Mouse (Mus musculus): ENCODE results near the gene Abca8b. TPM values are rescaled to one million over a fixed set of nuclear protein-coding genes. Genes with fewer than 3 reads are reported as not detected.

The Abca8b gene
- polyA plus RNA-seq, 1 experiment from 2014 or later: 1.9 TPM

DNA sequence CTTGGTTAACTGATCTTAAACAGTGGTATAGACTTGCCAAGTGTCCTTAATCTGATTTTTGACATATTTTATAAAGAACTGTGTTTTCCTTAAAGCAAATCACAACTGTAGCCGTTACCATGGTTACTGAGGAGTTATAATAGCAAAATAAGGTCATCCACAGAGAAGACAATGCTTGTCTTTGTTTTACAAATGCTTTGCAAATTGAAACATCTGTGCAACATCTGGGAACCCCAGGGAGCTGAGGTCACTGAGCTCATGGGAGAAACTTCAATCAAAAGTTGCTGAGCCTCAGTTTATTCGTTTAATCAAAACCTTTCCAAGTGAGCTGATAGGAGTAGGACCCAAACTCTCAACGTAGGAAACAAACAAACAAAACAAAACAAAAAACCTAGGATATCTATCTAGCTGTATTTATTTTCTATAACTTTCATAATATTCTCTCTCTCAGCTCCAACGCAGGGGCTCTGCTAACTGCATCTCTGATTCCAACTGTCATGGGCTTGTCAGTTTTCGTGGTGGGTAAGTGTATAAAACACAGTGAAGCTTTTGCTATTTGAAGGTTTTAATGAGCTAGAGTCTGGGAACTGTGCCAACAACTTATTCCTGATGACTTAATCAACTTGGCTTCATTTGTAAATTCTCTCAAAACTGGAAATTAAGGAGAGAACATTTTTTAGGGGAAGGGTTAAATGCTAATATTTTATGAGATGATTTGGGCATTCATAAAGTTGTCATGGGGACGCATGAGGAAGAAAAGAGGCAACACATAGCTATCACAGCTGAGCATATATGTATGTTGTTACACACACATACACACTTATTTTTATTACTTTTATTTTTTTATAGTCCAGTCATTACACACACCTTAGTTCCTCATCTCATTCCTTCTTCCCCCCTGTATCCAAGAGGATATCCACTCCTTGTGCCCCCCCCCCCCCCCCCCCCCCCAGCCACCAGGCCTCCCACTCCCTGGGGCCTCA is 92.7 kb downstream of the Abca8b start:
- 45% methylated on average over 6 of the region's 6 CpGs for WGBS
- H3K27me3 ChIP-seq (ENCODE audit: control insufficient read depth, insufficient read depth, low read length): no peaks in the 10 kb centered on the region
- no peaks in the 10 kb centered on the region for H3K36me3 ChIP-seq (ENCODE audit: control insufficient read depth, insufficient read depth, low read length)
- no peaks in the 10 kb centered on the region for H3K4me1 ChIP-seq (ENCODE audit: control insufficient read depth, insufficient read depth, low read length)
- ATAC-seq (ENCODE audit: low read depth): no peak
- H3K4me3 ChIP-seq (ENCODE audit: low read depth, low read length): no peak overlapping the region
- H3K9me3 ChIP-seq (ENCODE audit: control insufficient read depth, low read length): no peaks in the 10 kb centered on the region
- no peak overlapping the region for H3K9ac ChIP-seq (replicated peaks; ENCODE audit: low read depth, low read length)
- no peak overlapping the region for H3K27ac ChIP-seq (ENCODE audit: low read depth, low read length)
- H3K4me2 ChIP-seq (ENCODE audit: low read depth, low read length): no peak overlapping the region

DNA sequence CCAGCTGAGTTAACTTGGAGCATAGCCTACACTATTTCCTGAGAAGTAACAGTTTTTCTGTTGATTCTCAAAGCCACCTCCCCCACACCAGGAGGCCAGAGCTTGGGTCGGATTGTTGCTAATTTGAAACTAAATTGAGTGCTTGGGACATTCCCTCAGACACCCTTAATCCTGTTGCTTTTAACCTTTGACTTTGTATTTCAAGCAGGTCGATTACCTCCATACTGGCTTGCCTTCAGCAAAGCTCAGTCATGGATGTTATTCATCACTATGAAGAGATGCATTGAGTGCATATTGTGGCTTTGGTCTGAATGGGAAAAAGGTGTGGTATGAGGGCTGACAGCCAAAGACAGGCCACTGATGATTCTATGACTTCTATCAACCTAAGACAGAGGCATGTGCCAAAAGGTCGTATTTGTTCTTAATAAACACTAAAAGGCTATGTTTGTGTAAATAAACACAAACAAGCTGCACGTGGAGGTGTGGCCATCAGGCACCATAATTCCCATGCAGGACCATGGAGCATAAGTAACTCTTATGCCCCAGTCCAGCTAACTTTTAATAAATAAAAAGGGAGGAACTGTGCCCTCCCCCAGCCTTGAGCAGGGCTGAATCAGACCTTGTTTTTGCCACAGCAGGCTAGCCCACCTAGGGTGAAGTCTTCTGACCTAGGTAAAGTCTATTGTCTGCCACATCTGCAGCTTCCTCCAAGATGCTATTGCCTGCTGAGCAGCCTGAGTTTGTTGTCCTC is 95.0 kb downstream of the Abca8b start:
- H3K4me2 ChIP-seq (ENCODE audit: low read depth, low read length): no peak overlapping the region
- H3K36me3 ChIP-seq (ENCODE audit: control insufficient read depth, insufficient read depth, low read length): no peaks in the 10 kb centered on the region
- H3K9ac ChIP-seq (replicated peaks; ENCODE audit: low read depth, low read length): no peak overlapping the region
- no peak overlapping the region for H3K4me3 ChIP-seq (ENCODE audit: low read depth, low read length)
- H3K27ac ChIP-seq (ENCODE audit: low read depth, low read length): no peak overlapping the region
- H3K4me1 ChIP-seq (ENCODE audit: control insufficient read depth, insufficient read depth, low read length): no peaks in the 10 kb centered on the region
- no peak for ATAC-seq (ENCODE audit: low read depth)
- H3K27me3 ChIP-seq (ENCODE audit: control insufficient read depth, insufficient read depth, low read length): no peaks in the 10 kb centered on the region
- no peaks in the 10 kb centered on the region for H3K9me3 ChIP-seq (ENCODE audit: control insufficient read depth, low read length)
- WGBS: 52% methylated on average over 4 of the region's 4 CpGs

DNA sequence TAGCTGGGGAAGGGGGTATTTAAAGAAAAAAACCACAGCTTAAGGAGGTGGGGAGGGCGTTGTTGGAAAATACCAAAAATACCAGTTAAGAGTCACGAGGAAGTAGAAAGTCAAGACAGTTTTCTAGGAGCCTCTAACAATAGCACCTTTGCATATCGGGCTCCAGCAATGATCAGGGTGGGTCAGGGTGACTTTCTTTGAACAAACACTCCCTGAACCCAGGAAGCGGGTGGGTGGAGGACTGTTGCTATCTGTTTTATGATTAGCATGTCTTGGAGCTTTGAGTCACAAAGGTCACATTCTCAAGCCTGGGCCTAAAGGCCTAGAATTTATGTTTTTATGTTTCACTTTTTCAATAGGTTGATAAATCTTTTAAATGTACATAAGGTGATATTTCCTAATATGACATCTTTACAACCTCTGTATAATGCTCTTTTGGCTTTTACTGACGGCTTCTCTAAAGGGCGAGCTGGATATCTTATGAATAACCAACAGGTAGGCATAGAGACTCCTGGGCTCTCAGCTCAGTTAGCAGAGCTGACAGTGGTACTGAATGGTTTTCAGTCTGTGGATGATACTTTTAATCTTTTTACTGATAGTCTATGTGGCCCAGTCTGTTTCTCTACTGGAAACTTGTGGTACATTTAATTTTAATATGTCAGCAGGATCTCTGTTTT is 96.7 kb downstream of the Abca8b start:
- no peak overlapping the region for H3K4me3 ChIP-seq (ENCODE audit: low read depth, low read length)
- WGBS: 85% methylated on average over 6 of the region's 6 CpGs
- no peak overlapping the region for H3K27ac ChIP-seq (ENCODE audit: low read depth, low read length)
- no peak overlapping the region for H3K9ac ChIP-seq (replicated peaks; ENCODE audit: low read depth, low read length)
- ATAC-seq (ENCODE audit: low read depth): no peak
- H3K4me2 ChIP-seq (ENCODE audit: low read depth, low read length): no peak overlapping the region
- H3K36me3 ChIP-seq (ENCODE audit: control insufficient read depth, insufficient read depth, low read length): no peaks in the 10 kb centered on the region
- H3K9me3 ChIP-seq (ENCODE audit: control insufficient read depth, low read length): no peaks in the 10 kb centered on the region
- no peaks in the 10 kb centered on the region for H3K27me3 ChIP-seq (ENCODE audit: control insufficient read depth, insufficient read depth, low read length)
- no peaks in the 10 kb centered on the region for H3K4me1 ChIP-seq (ENCODE audit: control insufficient read depth, insufficient read depth, low read length)

DNA sequence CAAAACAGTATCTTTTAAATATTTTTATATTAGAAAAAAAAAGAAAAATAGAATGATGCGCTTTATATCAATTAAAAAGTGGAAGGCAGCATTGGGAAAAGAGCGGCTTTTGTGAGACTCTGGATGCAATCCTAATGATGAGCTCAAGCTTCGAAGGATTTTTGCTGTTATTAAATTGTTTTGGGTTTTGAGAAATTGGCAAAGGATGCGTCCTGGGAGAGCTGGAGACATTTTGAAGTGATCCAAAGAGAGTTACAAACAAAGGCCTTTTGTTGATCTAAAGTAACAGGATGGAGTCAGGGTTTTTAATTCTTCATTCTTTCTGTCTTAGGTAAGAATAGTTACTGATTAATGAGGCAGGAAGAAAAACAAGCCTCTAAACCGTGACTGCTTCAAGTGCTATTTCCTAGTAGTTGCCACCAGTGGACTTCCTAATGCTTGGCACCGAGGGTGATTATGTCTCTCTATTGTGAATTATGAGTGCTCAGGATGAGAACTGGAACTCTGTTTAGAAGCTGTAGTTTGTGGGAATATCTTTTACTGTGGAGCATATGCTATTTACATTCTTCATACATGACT is 99.6 kb downstream of the Abca8b start:
- no peak for ATAC-seq (ENCODE audit: low read depth)
- Histone ChIP-seq H3K4me3 (ENCODE audit: low read depth, low read length) (no peak overlapping the region), H3K9ac (replicated peaks; ENCODE audit: low read depth, low read length) (no peak overlapping the region), H3K9me3 (ENCODE audit: control insufficient read depth, low read length) (no peaks in the 10 kb centered on the region), H3K4me2 (ENCODE audit: low read depth, low read length) (no peak overlapping the region), H3K36me3 (ENCODE audit: control insufficient read depth, insufficient read depth, low read length) (no peaks in the 10 kb centered on the region), H3K27ac (ENCODE audit: low read depth, low read length) (no peak overlapping the region), H3K27me3 (ENCODE audit: control insufficient read depth, insufficient read depth, low read length) (no peaks in the 10 kb centered on the region), H3K4me1 (ENCODE audit: control insufficient read depth, insufficient read depth, low read length) (no peaks in the 10 kb centered on the region)
- 57% methylated on average over 6 of the region's 6 CpGs for WGBS

DNA sequence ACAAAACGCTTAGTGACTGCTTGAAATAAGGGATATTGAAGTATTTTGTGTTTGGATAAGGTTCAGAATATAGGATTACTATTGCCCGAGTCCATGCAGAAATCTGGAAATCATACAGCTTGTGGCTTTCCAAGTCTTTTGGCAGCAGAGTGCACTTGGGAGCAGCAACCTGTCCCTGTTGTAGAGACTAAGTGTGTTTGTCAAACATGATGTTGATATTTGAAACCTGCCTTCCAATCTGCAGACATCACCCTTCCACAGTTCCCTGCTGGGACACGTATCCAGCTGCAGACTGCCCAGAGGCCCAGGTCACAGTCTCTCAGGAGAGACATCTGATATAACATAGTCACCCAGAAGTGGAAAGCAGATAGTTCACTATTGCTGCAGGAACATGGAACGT is 100.1 kb downstream of the Abca8b start:
- Histone ChIP-seq H3K4me2 (ENCODE audit: low read depth, low read length) (no peak overlapping the region), H3K27ac (ENCODE audit: low read depth, low read length) (no peak overlapping the region), H3K4me3 (ENCODE audit: low read depth, low read length) (no peak overlapping the region), H3K4me1 (ENCODE audit: control insufficient read depth, insufficient read depth, low read length) (no peaks in the 10 kb centered on the region), H3K9ac (replicated peaks; ENCODE audit: low read depth, low read length) (no peak overlapping the region), H3K9me3 (ENCODE audit: control insufficient read depth, low read length) (no peaks in the 10 kb centered on the region), H3K36me3 (ENCODE audit: control insufficient read depth, insufficient read depth, low read length) (no peaks in the 10 kb centered on the region), H3K27me3 (ENCODE audit: control insufficient read depth, insufficient read depth, low read length) (no peaks in the 10 kb centered on the region)
- no peak for ATAC-seq (ENCODE audit: low read depth)
- WGBS: 82% methylated on average over 4 of the region's 4 CpGs

DNA sequence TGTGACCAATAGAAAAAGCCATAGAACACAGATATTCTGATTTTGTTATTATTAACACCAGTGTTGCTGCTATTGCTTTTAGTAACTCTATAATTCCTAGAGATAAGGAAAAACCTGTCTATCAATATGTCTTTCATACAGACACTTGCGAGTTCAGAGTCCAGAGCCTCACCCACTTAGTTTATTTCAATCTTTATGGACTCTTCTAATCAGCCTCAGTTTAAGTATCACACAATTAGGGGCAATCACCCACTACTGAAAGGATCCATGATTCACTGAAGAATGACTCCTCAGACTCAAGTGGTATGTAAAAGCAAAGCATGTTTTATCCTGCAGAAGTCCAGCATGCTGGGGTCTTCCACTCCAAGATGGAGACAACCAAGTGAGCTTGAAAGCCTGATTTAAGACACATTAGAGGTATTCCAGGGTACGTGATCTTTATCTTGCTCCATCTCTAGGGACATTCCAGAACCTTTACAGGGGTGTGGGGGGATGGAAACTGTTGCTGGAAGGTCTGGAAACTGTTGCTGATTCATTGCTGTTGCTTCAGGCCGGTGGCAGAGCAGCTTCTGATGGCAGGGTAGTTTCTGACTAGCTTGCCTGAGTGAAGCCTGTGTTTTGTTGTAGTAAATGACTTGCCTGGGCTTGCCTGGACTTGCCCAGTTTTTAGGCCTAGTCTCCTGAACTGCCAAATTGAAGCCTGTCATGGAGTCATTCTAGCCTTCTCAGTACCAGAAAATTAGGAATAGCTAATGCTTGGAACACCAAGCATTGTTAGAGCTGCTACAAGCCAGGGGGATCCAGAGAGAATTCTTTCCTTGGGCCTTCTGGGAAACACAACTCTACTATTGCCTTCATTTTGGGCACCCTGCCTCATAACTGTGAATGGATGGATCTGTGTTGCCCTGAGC is 101.5 kb downstream of the Abca8b start:
- ATAC-seq (ENCODE audit: low read depth): no peak
- Histone ChIP-seq H3K4me2 (ENCODE audit: low read depth, low read length) (no peak overlapping the region), H3K4me1 (ENCODE audit: control insufficient read depth, insufficient read depth, low read length) (no peaks in the 10 kb centered on the region), H3K27me3 (ENCODE audit: control insufficient read depth, insufficient read depth, low read length) (no peaks in the 10 kb centered on the region), H3K27ac (ENCODE audit: low read depth, low read length) (no peak overlapping the region), H3K9ac (replicated peaks; ENCODE audit: low read depth, low read length) (no peak overlapping the region), H3K4me3 (ENCODE audit: low read depth, low read length) (no peak overlapping the region), H3K9me3 (ENCODE audit: control insufficient read depth, low read length) (no peaks in the 10 kb centered on the region), H3K36me3 (ENCODE audit: control insufficient read depth, insufficient read depth, low read length) (no peaks in the 10 kb centered on the region)
- WGBS: 88% methylated on average over 3 of the region's 3 CpGs

DNA sequence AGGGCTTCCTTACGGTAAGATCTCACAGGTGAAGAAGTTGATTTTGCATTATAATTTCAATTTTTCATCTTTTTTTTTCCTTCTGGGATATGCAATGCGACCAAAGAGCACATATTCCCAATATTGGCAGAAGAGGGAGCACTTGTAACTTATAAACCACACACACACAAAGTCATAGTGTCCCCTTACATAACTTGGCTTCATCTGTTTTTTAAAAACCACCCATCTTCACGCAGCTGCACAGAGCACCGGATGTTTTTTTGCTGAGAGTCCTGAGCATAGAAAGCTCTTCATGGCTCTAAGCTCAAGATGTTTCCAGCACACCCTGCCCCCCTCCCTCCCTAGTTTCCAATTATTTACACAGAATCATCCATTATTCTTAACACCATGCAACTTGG is 103.7 kb downstream of the Abca8b start:
- no peaks in the 10 kb centered on the region for H3K4me1 ChIP-seq (ENCODE audit: control insufficient read depth, insufficient read depth, low read length)
- ATAC-seq (ENCODE audit: low read depth): no peak
- H3K36me3 ChIP-seq (ENCODE audit: control insufficient read depth, insufficient read depth, low read length): no peaks in the 10 kb centered on the region
- WGBS: 82% methylated on average over 4 of the region's 4 CpGs
- no peaks in the 10 kb centered on the region for H3K9me3 ChIP-seq (ENCODE audit: control insufficient read depth, low read length)
- no peak overlapping the region for H3K27ac ChIP-seq (ENCODE audit: low read depth, low read length)
- H3K27me3 ChIP-seq (ENCODE audit: control insufficient read depth, insufficient read depth, low read length): no peaks in the 10 kb centered on the region
- no peak overlapping the region for H3K9ac ChIP-seq (replicated peaks; ENCODE audit: low read depth, low read length)
- no peak overlapping the region for H3K4me3 ChIP-seq (ENCODE audit: low read depth, low read length)
- no peak overlapping the region for H3K4me2 ChIP-seq (ENCODE audit: low read depth, low read length)

DNA sequence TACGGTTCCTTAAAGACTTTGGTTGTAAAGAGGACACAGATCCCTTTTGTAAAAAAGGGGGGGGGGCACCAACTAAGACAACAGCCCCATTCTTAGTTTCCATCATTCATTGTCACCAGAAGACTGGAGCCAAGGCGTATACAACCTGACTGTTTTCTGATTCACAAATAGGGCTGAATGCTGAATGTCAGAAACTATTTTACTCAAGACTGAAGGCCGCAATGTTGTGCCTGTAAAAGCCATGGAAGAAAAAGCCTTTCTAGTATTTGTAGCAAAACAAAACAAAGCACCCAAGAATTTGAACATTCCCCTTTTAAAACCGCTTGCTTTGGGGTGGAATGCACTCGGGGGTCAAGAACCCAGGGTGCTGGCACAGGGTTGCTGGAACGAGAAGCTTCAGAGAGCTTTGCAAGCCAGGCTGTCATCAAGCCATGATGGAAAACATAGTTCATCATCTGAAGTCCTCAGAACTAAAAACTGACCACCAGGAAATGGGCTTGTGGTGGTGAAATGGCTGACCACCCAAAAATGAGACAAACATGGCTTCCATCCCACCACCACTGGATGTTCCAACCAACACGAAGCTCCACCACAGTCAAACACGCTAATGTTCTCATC is 104.2 kb downstream of the Abca8b start:
- WGBS: 61% methylated on average over 8 of the region's 8 CpGs
- Histone ChIP-seq H3K9ac (replicated peaks; ENCODE audit: low read depth, low read length) (no peak overlapping the region), H3K4me1 (ENCODE audit: control insufficient read depth, insufficient read depth, low read length) (no peaks in the 10 kb centered on the region), H3K27me3 (ENCODE audit: control insufficient read depth, insufficient read depth, low read length) (no peaks in the 10 kb centered on the region), H3K9me3 (ENCODE audit: control insufficient read depth, low read length) (no peaks in the 10 kb centered on the region), H3K36me3 (ENCODE audit: control insufficient read depth, insufficient read depth, low read length) (no peaks in the 10 kb centered on the region), H3K4me3 (ENCODE audit: low read depth, low read length) (no peak overlapping the region), H3K4me2 (ENCODE audit: low read depth, low read length) (no peak overlapping the region), H3K27ac (ENCODE audit: low read depth, low read length) (no peak overlapping the region)
- ATAC-seq (ENCODE audit: low read depth): no peak

Data from neural tube, embryonic 14.5 days (tissue).